Mouse (Mus musculus) embryonic facial prominence, embryonic 14.5 days (tissue): Measurements from ENCODE around the gene Sprr2f. TPM values are rescaled to one million over a fixed set of nuclear protein-coding genes. Genes with fewer than 3 reads are reported as not detected.

ENCODE experiments used
- ATAC-seq: fragments of 200-750 bp; cut with Nextera tagmentation; 2 replicates; pipeline ENCODE4 v1.8.0; 2017; ENCODE audit warnings: low read depth, moderate number of reproducible peaks, moderate TSS enrichment
- DNase-seq: peaks from one replicate; pipeline ENCODE4 v3.0.0-alpha.2; 2015; ENCODE audit warnings: low spot score
- H3K27ac ChIP-seq: fragments of 300-500 bp; sonication (generic); replicated peaks from 2 replicates; pipeline ENCODE4 v1.5.1; 2014; ENCODE audit warnings: low read depth, mild to moderate bottlenecking, low read length, moderate library complexity
- H3K27me3 ChIP-seq: fragments of 300-500 bp; sonication (generic); replicated peaks from 2 replicates; pipeline ENCODE4 v1.6.1; 2014; ENCODE audit warnings: low read length; ENCODE audit not compliant: control insufficient read depth, insufficient read depth
- H3K36me3 ChIP-seq: fragments of 300-500 bp; sonication (generic); 2 replicates; pipeline ENCODE4 v1.6.1; 2014; ENCODE audit warnings: low read length, mixed read lengths; ENCODE audit not compliant: control insufficient read depth, insufficient read depth
- H3K4me1 ChIP-seq: fragments of 300-500 bp; sonication (generic); 2 replicates; pipeline ENCODE4 v1.6.1; 2014; ENCODE audit warnings: antibody characterized with exemption, low read length; ENCODE audit not compliant: control insufficient read depth, insufficient read depth
- H3K4me2 ChIP-seq: fragments of 300-500 bp; sonication (generic); 2 replicates; pipeline ENCODE4 v1.6.1; 2014; ENCODE audit warnings: low read depth, mild to moderate bottlenecking, low read length, moderate library complexity, mixed read lengths
- H3K4me3 ChIP-seq: fragments of 300-500 bp; sonication (generic); 2 replicates; pipeline ENCODE4 v1.5.1; 2014; ENCODE audit warnings: low read depth, mild to moderate bottlenecking, low read length
- H3K9ac ChIP-seq: fragments of 300-500 bp; sonication (generic); 2 replicates; pipeline ENCODE4 v1.6.1; 2014; ENCODE audit warnings: low read depth, mild to moderate bottlenecking, low read length, moderate library complexity, mixed read lengths
- H3K9me3 ChIP-seq: fragments of 300-500 bp; sonication (generic); 2 replicates; pipeline ENCODE4 v1.6.1; 2016; ENCODE audit warnings: low read length; ENCODE audit not compliant: control insufficient read depth
- WGBS: fragments of 180-500 bp; shearing (Covaris S2); extraction: QIAGEN DNeasy Blood & Tissue Kit; methylation state at CpG from one replicate; pipeline ENCODE4 v1.1.7; 2014; 5-methylcytosine and 5-hydroxymethylcytosine counted together
- polyA plus RNA-seq: library from polyadenylated mRNA; unstranded; fragments of >200 nt; fragmentation: Nextera tagmentation; extraction: Ambion mirVana; gene quantifications from 2 replicates; pipeline ENCODE4 v1.2.1, GENCODE M21; 2014

Gene Sprr2f
- not detected in 2 replicates for polyA plus RNA-seq

DNA sequence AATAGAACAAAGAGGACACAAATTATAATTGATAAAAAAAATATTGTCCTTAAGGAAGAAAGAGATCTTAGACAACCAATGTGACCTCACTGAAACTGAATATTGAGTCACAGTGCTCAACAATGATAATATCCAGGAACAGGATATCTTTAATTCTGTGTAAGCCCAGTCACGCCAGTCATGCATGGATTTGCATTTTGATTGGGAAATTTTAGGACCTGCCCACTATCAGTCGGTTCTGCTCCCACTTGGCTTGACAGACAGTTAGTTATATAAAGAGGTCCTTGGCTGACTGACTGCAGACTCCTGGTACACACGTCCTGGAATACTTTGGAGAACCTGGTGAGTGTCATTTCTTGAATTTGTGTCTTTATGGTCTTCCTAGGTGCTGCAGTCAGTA, at the start of gene Sprr2f:
TSS of gene Sprr2f (plus strand) at position 301 of the 400 bp plus-strand sequence.
- no peak within 1 kb of the TSS for H3K4me3 ChIP-seq
- no peak within 1 kb of the TSS for H3K27ac ChIP-seq
- no peaks in the 10 kb centered on the region for H3K27me3 ChIP-seq
- DNase-seq (no peak), ATAC-seq (no peak)
- WGBS, result 59% methylated on average over 3 of the region's 3 CpGs
- no peak within 1 kb of the TSS for H3K4me2 ChIP-seq
- H3K9me3 ChIP-seq, result no peaks in the 10 kb centered on the region
- no peaks in the 10 kb centered on the region for H3K4me1 ChIP-seq
- H3K9ac ChIP-seq, result no peak within 1 kb of the TSS
- no peaks in the 10 kb centered on the region for H3K36me3 ChIP-seq

DNA sequence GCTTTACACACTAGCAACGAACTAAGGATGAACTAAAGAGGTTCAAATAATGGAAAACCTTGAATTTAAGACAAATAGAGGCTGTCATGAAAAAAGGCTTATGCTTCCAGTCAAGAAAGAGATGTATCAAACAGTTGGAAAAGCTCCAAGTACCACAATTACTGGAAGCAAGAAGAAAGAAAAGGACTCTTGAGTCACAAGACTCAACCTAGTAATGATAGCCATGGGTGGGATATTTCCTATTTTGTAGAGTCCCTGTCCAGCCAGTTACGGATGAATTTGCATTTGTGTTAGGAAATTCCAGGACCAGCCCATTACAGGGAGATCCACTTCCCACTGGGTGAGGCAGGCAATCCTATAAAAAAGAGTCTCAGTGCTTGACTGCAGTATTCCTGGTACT, 48.7 kb upstream of the Sprr2f start, which contains the start of gene Sprr2b:
TSS of gene Sprr2b (plus strand) at position 301 of the 400 bp plus-strand sequence.
- H3K4me2 ChIP-seq, result no peak within 1 kb of the TSS
- H3K27ac ChIP-seq, result no peak within 1 kb of the TSS
- no peaks in the 10 kb centered on the region for H3K9me3 ChIP-seq
- no peak within 1 kb of the TSS for H3K9ac ChIP-seq
- no peak for DNase-seq
- no peaks in the 10 kb centered on the region for H3K36me3 ChIP-seq
- WGBS, result 65% methylated on average over 2 of the region's 2 CpGs
- no peak within 1 kb of the TSS for H3K4me3 ChIP-seq
- no peaks in the 10 kb centered on the region for H3K4me1 ChIP-seq
- H3K27me3 ChIP-seq, result no peaks in the 10 kb centered on the region
- no peak for ATAC-seq

DNA sequence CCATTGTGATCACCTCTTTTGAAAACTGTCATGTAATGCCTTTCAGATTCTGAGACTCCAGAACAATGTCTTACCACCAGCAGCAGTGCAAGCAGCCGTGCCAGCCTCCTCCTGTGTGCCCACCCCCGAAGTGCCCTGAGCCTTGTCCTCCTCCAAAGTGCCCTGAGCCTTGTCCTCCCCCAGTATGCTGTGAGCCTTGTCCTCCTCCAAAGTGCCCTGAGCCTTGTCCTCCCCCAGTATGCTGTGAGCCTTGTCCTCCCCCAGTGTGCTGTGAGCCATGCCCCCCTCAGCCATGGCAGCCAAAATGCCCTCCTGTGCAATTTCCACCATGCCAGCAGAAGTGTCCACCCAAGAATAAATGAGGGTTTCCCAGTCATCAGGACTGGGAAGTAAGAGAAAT, 47.6 kb upstream of the Sprr2f start:
- H3K27me3 ChIP-seq, result no peaks in the 10 kb centered on the region
- no peak for DNase-seq
- no peak for ATAC-seq
- H3K4me1 ChIP-seq, result no peaks in the 10 kb centered on the region
- H3K4me3 ChIP-seq, result no peak overlapping the region
- 67% methylated on average over 2 of the region's 2 CpGs for WGBS
- H3K36me3 ChIP-seq, result no peaks in the 10 kb centered on the region
- no peaks in the 10 kb centered on the region for H3K9me3 ChIP-seq
- no peak overlapping the region for H3K27ac ChIP-seq
- H3K9ac ChIP-seq, result no peak overlapping the region
- no peak overlapping the region for H3K4me2 ChIP-seq

DNA sequence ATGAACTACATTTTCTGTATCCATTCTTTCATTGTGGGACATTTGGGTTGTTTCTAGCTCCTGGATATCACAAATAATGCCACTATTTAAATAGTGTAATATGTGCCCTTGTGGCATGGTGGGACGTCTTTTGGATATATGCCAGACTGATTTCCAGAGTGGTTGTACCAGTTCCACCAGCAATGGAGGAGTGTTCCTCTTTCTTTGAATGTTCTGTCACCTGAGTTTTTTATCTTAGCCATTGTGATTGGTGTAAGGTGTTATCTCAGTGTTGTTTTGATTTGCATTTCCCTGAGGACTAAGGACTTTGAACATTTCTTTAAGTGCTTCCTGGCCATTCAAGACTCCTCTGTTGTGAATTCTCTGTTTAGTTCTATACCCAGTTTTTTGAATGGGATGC, 28.7 kb upstream of the Sprr2f start:
- Histone ChIP-seq H3K27me3 (no peaks in the 10 kb centered on the region), H3K9ac (no peak overlapping the region), H3K9me3 (no peaks in the 10 kb centered on the region), H3K36me3 (no peaks in the 10 kb centered on the region), H3K27ac (no peak overlapping the region), H3K4me1 (no peaks in the 10 kb centered on the region), H3K4me3 (no peak overlapping the region), H3K4me2 (no peak overlapping the region)
- DNase-seq (no peak), ATAC-seq (no peak)
- 71% methylated on average over 1 of the region's 1 CpGs for WGBS

DNA sequence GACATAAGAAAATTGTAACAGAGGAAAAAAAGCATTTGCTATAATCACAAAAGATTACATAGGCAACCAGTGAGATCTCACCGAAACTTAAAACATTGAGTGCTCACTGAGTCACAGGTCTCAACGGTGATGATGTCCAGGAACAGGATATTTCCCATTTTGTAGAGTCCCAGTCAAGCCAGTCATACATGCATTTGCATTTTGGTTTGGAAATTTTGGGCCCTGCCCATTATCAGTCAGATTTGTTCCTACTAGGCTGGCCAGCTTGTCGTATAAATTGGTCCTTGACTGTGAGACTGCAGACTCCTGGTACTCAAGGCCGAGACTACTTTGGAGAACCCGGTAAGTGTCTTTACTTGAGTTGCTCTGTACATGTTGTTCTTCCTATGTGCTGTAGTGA, 26.1 kb upstream of the Sprr2f start, which contains the start of gene Sprr2d:
TSS of gene Sprr2d (plus strand) at position 301 of the 400 bp plus-strand sequence.
- Histone ChIP-seq H3K9ac (no peak within 1 kb of the TSS), H3K4me1 (no peaks in the 10 kb centered on the region), H3K36me3 (no peaks in the 10 kb centered on the region), H3K4me3 (no peak within 1 kb of the TSS), H3K4me2 (no peak within 1 kb of the TSS), H3K9me3 (no peaks in the 10 kb centered on the region), H3K27ac (no peak within 1 kb of the TSS), H3K27me3 (no peaks in the 10 kb centered on the region)
- DNase-seq (no peak), ATAC-seq (no peak)
- 88% methylated on average over 5 of the region's 5 CpGs for WGBS

DNA sequence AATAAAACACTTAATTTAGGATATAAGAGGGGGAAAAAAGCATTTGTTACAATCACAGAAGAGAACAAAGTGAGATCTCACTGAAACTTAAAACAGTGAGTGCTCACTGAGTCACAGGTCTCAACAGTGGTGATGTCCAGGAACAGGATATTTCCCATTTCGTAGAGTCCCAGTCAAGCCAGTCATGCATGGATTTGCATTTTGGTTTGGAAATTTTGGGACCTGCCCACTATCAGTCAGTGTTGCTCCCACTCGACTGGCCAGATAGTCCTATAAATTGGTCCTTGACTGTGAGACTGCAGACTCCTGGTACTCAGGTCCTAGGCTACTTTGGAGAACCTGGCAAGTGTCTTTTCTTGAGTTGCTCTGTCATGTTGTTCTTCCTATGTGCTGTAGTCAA, 13.1 kb upstream of the Sprr2f start, which contains the start of gene Sprr2e:
TSS of gene Sprr2e (plus strand) at position 301 of the 400 bp plus-strand sequence.
- ATAC-seq (no peak), DNase-seq (no peak)
- 75% methylated on average over 2 of the region's 2 CpGs for whole genome bisulfite sequencing
- no peak within 1 kb of the TSS for H3K4me2 ChIP-seq
- no peaks in the 10 kb centered on the region for H3K4me1 ChIP-seq
- no peaks in the 10 kb centered on the region for H3K9me3 ChIP-seq
- no peak within 1 kb of the TSS for H3K9ac ChIP-seq
- H3K4me3 ChIP-seq, result no peak within 1 kb of the TSS
- H3K27me3 ChIP-seq, result no peaks in the 10 kb centered on the region
- H3K36me3 ChIP-seq, result no peaks in the 10 kb centered on the region
- no peak within 1 kb of the TSS for H3K27ac ChIP-seq

DNA sequence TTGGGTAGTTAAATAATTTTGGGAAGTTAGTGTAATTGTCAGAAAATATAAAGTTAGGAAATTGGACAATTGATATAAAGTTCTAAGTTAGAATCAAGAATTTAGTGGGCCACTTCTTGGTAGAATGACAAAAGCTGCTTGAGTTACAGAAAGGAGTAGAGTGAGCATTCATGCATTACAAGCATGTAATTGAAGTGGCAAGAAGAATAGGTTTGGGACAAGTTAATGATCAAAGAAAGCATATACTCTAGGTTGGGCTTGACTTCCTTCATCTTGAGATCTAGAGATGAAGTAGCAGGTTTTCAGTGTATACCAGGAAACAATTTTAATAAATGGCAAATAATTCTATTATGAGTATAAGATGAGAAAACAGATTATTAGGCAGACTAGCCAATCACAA, 3.4 kb upstream of the Sprr2f start:
- Histone ChIP-seq H3K4me3 (no peak overlapping the region), H3K27ac (no peak overlapping the region), H3K36me3 (no peaks in the 10 kb centered on the region), H3K27me3 (no peaks in the 10 kb centered on the region), H3K4me1 (no peaks in the 10 kb centered on the region), H3K9me3 (no peaks in the 10 kb centered on the region), H3K4me2 (no peak overlapping the region), H3K9ac (no peak overlapping the region)
- DNase-seq (no peak), ATAC-seq (no peak)

DNA sequence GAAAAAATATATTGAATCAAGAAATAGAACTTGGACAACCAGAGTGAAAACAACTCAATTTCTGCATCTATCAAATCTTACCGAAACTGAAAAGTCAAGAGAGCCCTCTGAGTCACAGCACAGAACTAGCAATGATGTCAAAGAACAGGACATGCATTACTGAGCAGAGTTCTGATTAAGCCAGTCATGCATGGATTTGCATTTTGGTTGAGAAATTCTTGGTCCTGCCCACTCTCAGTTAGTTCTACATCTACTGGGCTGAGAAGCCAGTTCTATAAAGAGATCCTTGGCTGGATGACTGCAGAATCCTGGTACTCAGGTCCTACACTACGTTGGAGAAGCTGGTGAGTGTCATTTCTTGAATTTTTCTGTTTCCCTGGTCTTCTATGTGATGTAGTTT, 8.6 kb downstream of the Sprr2f start:
- WGBS, result 81% methylated on average over 2 of the region's 2 CpGs
- DNase-seq (no peak), ATAC-seq (no peak)
- H3K4me2 ChIP-seq, result no peak overlapping the region
- H3K4me1 ChIP-seq, result no peaks in the 10 kb centered on the region
- H3K9ac ChIP-seq, result no peak overlapping the region
- no peaks in the 10 kb centered on the region for H3K27me3 ChIP-seq
- H3K27ac ChIP-seq, result no peak overlapping the region
- no peaks in the 10 kb centered on the region for H3K36me3 ChIP-seq
- H3K9me3 ChIP-seq, result no peaks in the 10 kb centered on the region
- H3K4me3 ChIP-seq, result no peak overlapping the region

DNA sequence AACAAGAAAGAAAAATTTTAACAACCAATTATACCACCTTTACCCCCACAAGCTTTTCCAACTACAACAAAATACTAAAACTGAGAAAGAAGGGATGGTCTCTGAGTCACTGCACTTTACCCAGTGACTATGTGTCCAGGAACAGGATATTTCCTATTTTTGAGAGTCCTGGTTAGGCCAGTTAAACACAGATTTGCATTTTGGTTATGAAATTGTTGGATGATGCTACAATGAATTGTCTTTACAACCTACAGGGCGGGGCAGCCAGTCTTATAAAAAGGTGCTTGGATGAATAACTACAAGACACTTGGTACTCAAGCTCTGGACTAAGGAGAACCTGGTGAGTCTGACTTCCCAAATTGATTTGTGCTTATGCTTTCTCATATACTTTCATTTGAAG, 20.4 kb downstream of the Sprr2f start, which contains the start of gene Sprr2h:
TSS of gene Sprr2h (plus strand) at position 301 of the 400 bp plus-strand sequence.
- DNase-seq, result no peak
- 81% methylated on average over 1 of the region's 1 CpGs for WGBS
- H3K4me3 ChIP-seq, result no peak within 1 kb of the TSS
- no peak within 1 kb of the TSS for H3K27ac ChIP-seq
- no peaks in the 10 kb centered on the region for H3K27me3 ChIP-seq
- no peaks in the 10 kb centered on the region for H3K4me1 ChIP-seq
- ATAC-seq, result no peak
- no peaks in the 10 kb centered on the region for H3K36me3 ChIP-seq
- no peak within 1 kb of the TSS for H3K9ac ChIP-seq
- H3K9me3 ChIP-seq, result no peaks in the 10 kb centered on the region
- no peak within 1 kb of the TSS for H3K4me2 ChIP-seq
